Mouse (Mus musculus) layer of hippocampus, postnatal 10 days (tissue): ENCODE results near the gene Srl. TPM values are rescaled to one million over a fixed set of nuclear protein-coding genes. Genes with fewer than 3 reads are reported as not detected.
A peak's percentile ranks its signal among the peaks of the same experiment; 100 is the strongest.
"Not testable (repeated sequence)": the region's sequence is repeated elsewhere in the genome, so short reads cannot be mapped to it uniquely, and the experiment has no call there.

Experiments used
- DNase-seq, 2 experiments: peaks; one replicate each; pipeline ENCODE4 v3.0.0; 2021; ENCODE audit warnings: low spot score in 2 of 2
- total RNA-seq, 2 experiments: library from RNA; stranded (reverse); gene quantifications; 2 replicates each; pipeline ENCODE4 v1.2.3; 2021

Srl gene
- total RNA-seq, 2 experiments from 2014 or later = 25.4 to 25.7 TPM

- DNase-seq = no peak
Measured at GRCm38 (mm10) chr16:4552829-4553550, 11.4 kb upstream of the Srl start.

DNA sequence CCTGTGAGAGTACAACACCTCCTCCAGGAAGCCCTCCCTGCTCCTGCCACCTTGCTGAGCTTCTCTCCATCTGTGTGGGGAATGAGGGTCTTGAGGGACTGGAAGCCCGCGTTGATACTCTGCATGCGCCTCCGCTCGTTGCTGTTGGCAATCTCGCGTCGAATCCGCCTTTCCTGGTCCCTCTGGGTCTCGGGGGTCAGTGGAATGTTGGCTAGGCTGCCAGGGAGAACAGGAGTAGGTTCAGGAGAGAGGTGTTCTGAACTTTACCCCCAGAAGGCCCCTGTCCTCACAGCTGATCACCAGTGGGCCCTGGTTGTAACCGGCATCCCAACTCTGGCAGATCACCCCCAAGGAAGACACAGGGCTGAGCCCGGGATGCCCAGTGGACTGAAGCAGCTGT, 10.3 kb upstream of the Srl start:
- no peak for DNase-seq

DNA sequence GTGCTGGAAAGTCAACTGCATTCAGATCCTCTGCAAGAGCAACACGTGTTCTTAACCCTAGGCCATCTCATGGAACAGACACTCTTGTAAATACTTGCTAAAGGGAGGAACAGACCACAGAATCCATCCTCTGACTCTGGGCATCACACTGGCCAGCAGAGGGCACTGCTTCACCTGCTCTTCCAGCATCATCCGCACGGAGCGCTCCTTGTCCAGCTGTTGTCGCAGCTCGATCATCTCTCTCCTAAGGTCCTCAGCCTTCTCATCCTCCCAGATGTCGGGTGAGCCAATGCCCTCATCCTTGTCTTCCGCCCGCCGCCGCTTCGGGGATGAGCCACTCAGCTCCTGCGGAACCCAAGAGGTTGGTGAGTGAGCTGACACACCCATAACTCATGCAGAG, 9.4 kb upstream of the Srl start:
- DNase-seq = peak; percentile 59 to 72

- no peak for DNase-seq
Measured at GRCm38 (mm10) chr16:4548953-4549688, 7.5 kb upstream of the Srl start.

GRCm38 (mm10) chr16:4547611-4548010, 6.0 kb upstream of the Srl start:
- DNase-seq = no peak

GRCm38 (mm10) chr16:4546838-4547237, 5.2 kb upstream of the Srl start:
- DNase-seq = no peak

DNA sequence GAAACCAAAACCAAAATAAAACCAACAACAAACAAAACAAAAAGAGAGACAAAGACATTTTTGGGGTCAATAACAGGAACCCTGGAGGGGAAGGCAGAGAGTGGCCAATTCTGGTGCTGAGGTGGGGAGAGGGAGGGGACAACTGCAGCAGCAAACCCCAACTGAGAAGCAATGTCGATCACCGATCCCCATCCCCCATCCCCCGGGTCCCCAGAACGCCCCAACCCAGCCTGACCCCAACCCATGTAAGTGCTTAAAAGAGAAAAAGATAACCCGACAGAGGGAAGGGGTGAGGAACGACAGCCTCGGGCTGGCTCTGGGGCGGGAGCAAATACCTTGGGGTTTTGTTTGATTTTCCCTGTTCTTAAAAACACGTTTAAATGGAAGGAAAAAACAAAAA, 3.2 kb upstream of the Srl start:
- DNase-seq = no peak

GRCm38 (mm10) chr16:4543266-4543665, 1.6 kb upstream of the Srl start:
- no peak for DNase-seq

- peak in 1 of 2 experiments; percentile 9 for DNase-seq
Measured at GRCm38 (mm10) chr16:4542236-4542774, 689 bp upstream of the Srl start.

GRCm38 (mm10) chr16:4541033-4541432, 583 bp downstream of the Srl start:
- no peak for DNase-seq

GRCm38 (mm10) chr16:4540064-4540775, 1.4 kb downstream of the Srl start:
- no peak for DNase-seq

- no peak for DNase-seq
Measured at GRCm38 (mm10) chr16:4539521-4539920, 2.1 kb downstream of the Srl start.

GRCm38 (mm10) chr16:4537616-4538358, 3.8 kb downstream of the Srl start:
- DNase-seq = no peak

DNA sequence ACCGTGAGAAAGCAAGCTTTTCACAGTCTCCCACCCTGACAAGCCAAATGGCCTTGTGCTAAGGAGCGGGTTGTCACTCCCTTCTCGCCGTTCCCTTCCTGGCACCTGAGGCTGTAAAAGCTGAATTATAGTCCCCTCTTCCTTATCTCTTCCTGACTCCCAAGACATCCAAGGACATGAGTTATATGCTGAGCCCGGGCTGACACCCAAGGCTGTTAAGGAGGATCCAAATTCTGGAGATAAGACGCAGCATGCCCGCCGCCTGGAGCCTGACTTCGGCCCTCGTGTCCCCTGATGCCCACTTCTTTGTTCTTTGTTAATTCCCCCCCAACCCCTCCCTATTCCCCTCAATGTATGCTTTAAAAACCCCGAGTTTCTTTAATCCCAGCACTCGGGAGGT, 14.2 kb downstream of the Srl start:
- DNase-seq = not testable (repeated sequence)

DNA sequence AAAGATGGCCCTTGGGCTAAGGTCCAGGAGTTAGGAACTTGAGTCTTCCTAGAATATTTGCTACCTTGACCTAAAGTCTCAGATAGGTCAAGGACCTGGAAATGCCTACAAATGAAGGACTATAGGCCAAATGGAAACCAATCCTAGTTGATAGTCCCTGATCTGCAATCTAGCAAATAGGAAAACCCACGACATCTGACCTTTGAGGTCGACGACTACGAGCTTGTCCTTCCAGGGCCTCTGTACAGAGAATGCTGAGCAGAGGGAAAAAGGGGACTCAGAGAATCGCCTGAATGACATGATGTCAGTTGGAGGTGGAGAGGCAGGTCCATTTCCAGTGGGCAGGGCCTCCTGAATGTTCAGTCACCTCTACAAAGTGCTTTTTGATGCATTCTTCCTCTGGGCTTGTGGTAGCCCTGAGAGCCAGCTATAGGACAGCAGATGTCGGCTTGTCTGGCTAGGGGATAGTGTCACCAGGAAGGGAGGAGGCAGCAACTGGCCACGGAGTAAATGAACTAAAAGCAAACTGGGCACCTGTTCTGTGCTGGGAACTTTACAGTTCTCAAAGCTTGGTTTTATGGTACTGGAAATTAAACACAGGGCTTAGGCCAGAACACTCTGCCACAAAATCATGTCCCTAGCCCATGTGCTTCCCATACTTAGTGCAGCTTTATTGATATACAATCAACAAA, 18.2 kb downstream of the Srl start:
- DNase-seq = no peak

GRCm38 (mm10) chr16:4522879-4523278, 18.7 kb downstream of the Srl start:
- no peak for DNase-seq

GRCm38 (mm10) chr16:4521735-4522530, 19.7 kb downstream of the Srl start:
- DNase-seq = no peak

DNA sequence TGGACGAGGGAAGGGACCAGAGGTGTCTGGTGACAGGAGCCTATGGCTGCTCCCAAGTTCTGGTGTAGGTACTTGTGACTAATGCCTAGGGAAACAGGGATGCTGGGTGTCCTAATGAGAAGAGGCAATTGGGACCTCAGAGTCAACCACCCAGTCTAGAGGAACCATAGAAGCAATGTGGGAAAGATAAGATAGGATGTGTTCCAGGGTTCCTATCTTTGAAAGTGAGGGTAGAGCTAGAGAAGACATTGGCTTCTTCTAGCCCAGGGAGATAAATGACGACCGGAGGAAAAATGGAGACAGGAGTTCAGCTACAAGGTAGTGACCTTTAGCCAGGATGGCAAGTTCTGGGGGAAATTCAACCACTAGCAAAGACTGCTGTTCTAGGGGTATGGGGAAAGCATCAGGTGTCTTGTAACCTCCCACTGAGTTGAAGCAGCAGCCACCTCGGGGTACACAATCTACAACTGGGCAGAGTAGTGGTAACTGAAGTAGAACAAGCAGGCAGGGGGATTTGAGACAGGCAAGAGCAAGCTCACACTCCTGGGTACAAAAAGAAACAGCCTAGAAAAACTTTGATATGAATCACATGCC, 20.4 kb downstream of the Srl start:
- no peak for DNase-seq

GRCm38 (mm10) chr16:4520673-4521072, 20.9 kb downstream of the Srl start:
- DNase-seq = no peak
